In the genomic region with DNA sequence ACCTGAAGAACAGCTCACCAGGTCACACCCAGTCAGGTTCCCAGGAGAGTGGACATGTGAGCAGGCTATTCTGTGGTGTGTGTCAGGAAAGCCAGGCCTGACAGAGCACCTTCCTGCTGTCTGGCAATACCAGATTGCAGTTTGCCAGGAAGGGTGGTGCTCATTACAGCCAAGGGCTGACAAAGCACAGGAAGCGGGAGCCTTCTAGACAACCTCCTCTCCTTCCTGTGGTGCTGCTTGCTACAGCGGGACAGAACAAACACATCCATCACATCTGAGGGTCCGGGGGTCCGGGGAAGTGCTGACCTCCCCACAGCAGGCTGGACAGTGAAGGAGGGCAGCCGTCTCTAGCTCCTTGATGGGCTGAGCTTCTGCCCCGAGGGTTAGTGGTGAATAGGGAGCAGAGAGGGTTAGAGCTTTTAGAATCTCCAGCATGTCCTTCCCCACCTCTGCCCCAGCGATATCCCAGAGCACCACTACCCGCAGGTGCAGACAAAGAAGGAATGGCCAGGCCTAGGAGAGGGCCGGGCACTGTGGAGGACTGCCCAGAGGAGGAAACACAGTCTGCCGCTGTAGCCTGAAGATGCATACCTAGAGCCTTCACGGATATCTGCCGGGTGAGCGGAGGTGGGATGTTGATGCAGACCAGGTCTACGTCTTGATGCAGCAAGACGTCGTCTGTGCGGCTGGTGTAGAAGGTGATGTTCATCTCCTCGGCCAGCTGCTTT, we compare ENCODE assay signal across 9 mouse cellular contexts. TPM values are rescaled to one million over a fixed set of nuclear protein-coding genes. Genes with fewer than 3 reads are reported as not detected.
DNase-seq lines count a peak whose midpoint lies in the region; ATAC-seq and TF ChIP-seq lines count a peak whose summit lies in the region.
"Had no signal": no experiment of that assay in that cellular context is flagged by ENCODE, and none has a peak within 500 bp of the region (broad histone marks: within the 10 kb centered on the region; RNA-seq: fewer than 3 reads in every experiment).

No protein-coding gene starts in this region.

- H3K4me2 ChIP-seq in lung, embryonic 14.5 days: 0 out of 2 replicates have a peak overlapping the region, but pooled peaks have one; percentile 7
- no peak overlapping the region for H3K4me2 ChIP-seq in forebrain, embryonic 11.5 days (ENCODE audit: low read depth, low read length, severe bottlenecking)

- TF ChIP-seq CTCF in lung, embryonic 14.5 days (IDR thresholded peaks at IDR 0.05; ENCODE audit: low read depth): no peak

- H3K4me1 ChIP-seq in lung, embryonic 14.5 days (ENCODE audit: insufficient read depth): no peaks in the 10 kb centered on the region
- H3K4me1 ChIP-seq in forebrain, embryonic 11.5 days (replicated peaks; ENCODE audit: control insufficient read depth, insufficient read depth, low read length): no peaks in the 10 kb centered on the region

- no peak overlapping the region for H3K4me3 ChIP-seq in lung, embryonic 14.5 days (ENCODE audit: low read depth, low read length)
- no peak overlapping the region for H3K4me3 ChIP-seq in forebrain, embryonic 11.5 days (ENCODE audit: low read depth, low read length)

- DNase-seq in gastrocnemius, postnatal 25 days: peak; percentile 53
- no peak for DNase-seq in gastrocnemius, postnatal 4 days (ENCODE audit: low spot score in 2 of 2)
- DNase-seq in kidney, adult 18-20 months: peak; percentile 49
- peak; percentile 60 for DNase-seq in lung, embryonic 14.5 days
- no peak for DNase-seq in forebrain, embryonic 11.5 days (ENCODE audit: low spot score)
- no peak for DNase-seq in right cerebral cortex, postnatal 10 days (ENCODE audit: low spot score in 2 of 2)
- no peak for DNase-seq in layer of hippocampus, adult 11-12 months (ENCODE audit: low spot score)

- peaks cover 30% of the 10 kb centered on the region for H3K36me3 ChIP-seq in lung, embryonic 14.5 days (ENCODE audit: insufficient read depth)
- H3K36me3 ChIP-seq in forebrain, embryonic 11.5 days (ENCODE audit: control insufficient read depth, insufficient read depth, low read length): no peaks in the 10 kb centered on the region; the same call in 1 of the 2 replicates

- H3K27me3 ChIP-seq in lung, embryonic 14.5 days (ENCODE audit: insufficient read depth, low read length): no peaks in the 10 kb centered on the region
- H3K27me3 ChIP-seq in forebrain, embryonic 11.5 days (ENCODE audit: control insufficient read depth, insufficient read depth, low read length): no peaks in the 10 kb centered on the region

- H3K27ac ChIP-seq in lung, embryonic 14.5 days (ENCODE audit: low read depth): peak overlapping the region; percentile 70; the same call in 1 of the 2 replicates
- no peak overlapping the region for H3K27ac ChIP-seq in forebrain, embryonic 11.5 days (ENCODE audit: low read depth, low read length)

- no peaks in the 10 kb centered on the region for H3K9me3 ChIP-seq in lung, embryonic 14.5 days (ENCODE audit: low read depth, low read length)
- H3K9me3 ChIP-seq in forebrain, embryonic 11.5 days (ENCODE audit: control insufficient read depth, low read length): no peaks in the 10 kb centered on the region
- H3K9me3 ChIP-seq: G1E had no signal

- 65% methylated on average over 18 of the region's 18 CpGs for WGBS in lung, embryonic 14.5 days
- 88% methylated on average over 18 of the region's 18 CpGs for WGBS in forebrain, embryonic 11.5 days

- ATAC-seq in common myeloid progenitor, adult 5-6 weeks (replicated peaks; ENCODE audit: low read depth, poor library complexity, severe bottlenecking): peak; percentile 96
- peak; percentile 76; the same call in 1 of the 2 replicates for ATAC-seq in lung, embryonic 14.5 days (ENCODE audit: insufficient read depth)
- no peak for ATAC-seq in forebrain, embryonic 11.5 days (replicated peaks; ENCODE audit: low FRiP score)

- H3K9ac ChIP-seq in lung, embryonic 14.5 days: no peak overlapping the region
- no peak overlapping the region for H3K9ac ChIP-seq in forebrain, embryonic 11.5 days (ENCODE audit: low read length)

RNA-seq across cellular contexts. Expression of gene Enkd1, which starts 19.6 kb away (rescaled TPM):
- total RNA-seq in gastrocnemius, postnatal 25 days (2021): 1 to 10 TPM in 1 of 2 experiments, under 1 TPM in 1; 0.82 to 1.0 TPM
- total RNA-seq in gastrocnemius, postnatal 4 days (2021): 1 to 10 TPM; 4.4 to 5.1 TPM
- total RNA-seq in common myeloid progenitor, adult 5-6 weeks (2017): 12.9 and 16.0 TPM in 2 replicates
- polyA plus RNA-seq in lung, embryonic 14.5 days (2014; fragmentation: Nextera tagmentation; extraction: Ambion mirVana): 28.7 and 29.7 TPM in 2 replicates
- 43.0 and 44.4 TPM in 2 replicates for polyA plus RNA-seq in forebrain, embryonic 11.5 days (2014; fragmentation: Nextera tagmentation; extraction: Ambion mirVana)

RNA-seq across cellular contexts. Expression of gene 4933405L10Rik, which starts 20.1 kb away (rescaled TPM):
- not detected for total RNA-seq in gastrocnemius, postnatal 25 days (2021)
- not detected for total RNA-seq in gastrocnemius, postnatal 4 days (2021)
- not detected in 2 replicates for total RNA-seq in common myeloid progenitor, adult 5-6 weeks (2017)
- 0.15 TPM in 1 of 2 replicates, not detected in the other for polyA plus RNA-seq in lung, embryonic 14.5 days (2014; fragmentation: Nextera tagmentation; extraction: Ambion mirVana)
- 0.36 TPM in 1 of 2 replicates, not detected in the other for polyA plus RNA-seq in forebrain, embryonic 11.5 days (2014; fragmentation: Nextera tagmentation; extraction: Ambion mirVana)
- total RNA-seq: G1E had no signal

RNA-seq across cellular contexts. Expression of gene Pard6a, which starts 26.6 kb away (rescaled TPM):
- total RNA-seq in gastrocnemius, postnatal 25 days (2021): 1 to 10 TPM; 5.4 to 5.7 TPM
- total RNA-seq in gastrocnemius, postnatal 4 days (2021): 1 to 10 TPM; 7.4 to 7.5 TPM
- 0.41 and 11.5 TPM in 2 replicates for total RNA-seq in common myeloid progenitor, adult 5-6 weeks (2017)
- 13.4 and 13.6 TPM in 2 replicates for polyA plus RNA-seq in lung, embryonic 14.5 days (2014; fragmentation: Nextera tagmentation; extraction: Ambion mirVana)
- 24.9 and 25.1 TPM in 2 replicates for polyA plus RNA-seq in forebrain, embryonic 11.5 days (2014; fragmentation: Nextera tagmentation; extraction: Ambion mirVana)

RNA-seq across cellular contexts. Expression of gene Acd, which starts 26.7 kb away (rescaled TPM):
- total RNA-seq in gastrocnemius, postnatal 25 days (2021): 1 to 10 TPM; 6.5 to 6.8 TPM
- 10 to 100 TPM; 23.1 to 24.0 TPM for total RNA-seq in gastrocnemius, postnatal 4 days (2021)
- 17.8 and 33.4 TPM in 2 replicates for total RNA-seq in common myeloid progenitor, adult 5-6 weeks (2017)
- polyA plus RNA-seq in lung, embryonic 14.5 days (2014; fragmentation: Nextera tagmentation; extraction: Ambion mirVana): 62.2 and 68.6 TPM in 2 replicates
- polyA plus RNA-seq in forebrain, embryonic 11.5 days (2014; fragmentation: Nextera tagmentation; extraction: Ambion mirVana): 76.9 and 83.6 TPM in 2 replicates

RNA-seq across cellular contexts. Expression of gene Gfod2, which starts 30.9 kb away (rescaled TPM):
- total RNA-seq in gastrocnemius, postnatal 25 days (2021): 1 to 10 TPM; 5.1 to 6.2 TPM
- 1 to 10 TPM; 5.2 to 6.0 TPM for total RNA-seq in gastrocnemius, postnatal 4 days (2021)
- 0.92 and 3.7 TPM in 2 replicates for total RNA-seq in common myeloid progenitor, adult 5-6 weeks (2017)
- 21.2 and 22.6 TPM in 2 replicates for polyA plus RNA-seq in lung, embryonic 14.5 days (2014; fragmentation: Nextera tagmentation; extraction: Ambion mirVana)
- polyA plus RNA-seq in forebrain, embryonic 11.5 days (2014; fragmentation: Nextera tagmentation; extraction: Ambion mirVana): 38.0 and 49.3 TPM in 2 replicates

Comparison
In these comparisons a context has a peak if more than half of its experiments do, and no peak if none do; other contexts are left out.
1. DNase-seq: peak in gastrocnemius, postnatal 25 days (single experiment), kidney, adult 18-20 months (single experiment) and lung, embryonic 14.5 days (single experiment); none in gastrocnemius, postnatal 4 days (0 of 2), forebrain, embryonic 11.5 days (single experiment), right cerebral cortex, postnatal 10 days (0 of 2) and layer of hippocampus, adult 11-12 months (single experiment).